In genomic region chr4:63037555-63037954, GRCm38 (mm10) we compare ENCODE assay signal across 24 mouse cellular contexts.
A peak's percentile ranks its signal among the peaks of the same experiment; 100 is the strongest.
DNase-seq lines count a peak whose midpoint lies in the region; ATAC-seq and TF ChIP-seq lines count a peak whose summit lies in the region.
"Had no signal": no experiment of that assay in that cellular context is flagged by ENCODE, and none has a peak within 500 bp of the region (broad histone marks: within the 10 kb centered on the region; RNA-seq: fewer than 3 reads in every experiment).

No protein-coding gene starts in this region.

- peak overlapping the region; percentile 48; the same call in 1 of the 2 replicates for H3K27ac ChIP-seq in kidney, postnatal 0 days
- peak overlapping the region; percentile 72 for H3K27ac ChIP-seq in stomach, postnatal 0 days (replicated peaks)
- H3K27ac ChIP-seq: embryonic facial prominence, embryonic 12.5 days; forebrain, embryonic 13.5 days; heart, embryonic 15.5 days; midbrain, embryonic 13.5 days had no signal

- no peak for ATAC-seq in kidney, postnatal 0 days (replicated peaks; ENCODE audit: low FRiP score, low read depth)
- ATAC-seq in stomach, postnatal 0 days (ENCODE audit: low FRiP score, low TSS enrichment) = peak; percentile 61
- ATAC-seq: forebrain, embryonic 13.5 days; hindbrain, embryonic 16.5 days; liver, postnatal 0 days; midbrain, embryonic 13.5 days had no signal

- WGBS in kidney, postnatal 0 days = 66% methylated on average over 4 of the region's 4 CpGs
- 39% methylated on average over 4 of the region's 4 CpGs for WGBS in stomach, postnatal 0 days

- 0 out of 2 replicates have a peak, but pooled peaks cover 3% of the 10 kb centered on the region for H3K36me3 ChIP-seq in kidney, postnatal 0 days (ENCODE audit: insufficient read depth, low read length)
- no peaks in the 10 kb centered on the region for H3K36me3 ChIP-seq in stomach, postnatal 0 days (ENCODE audit: control insufficient read depth, insufficient read depth, low read length)
- H3K36me3 ChIP-seq: heart, embryonic 15.5 days; midbrain, embryonic 13.5 days; stomach, embryonic 15.5 days had no signal

- no peak for TF ChIP-seq CTCF in kidney, postnatal 0 days (IDR thresholded peaks at IDR 0.05; ENCODE audit: low read depth)
- TF ChIP-seq CTCF in stomach, postnatal 0 days (IDR thresholded peaks at IDR 0.05; ENCODE audit: low read depth) = no peak

- no peaks in the 10 kb centered on the region for H3K9me3 ChIP-seq in kidney, postnatal 0 days (replicated peaks; ENCODE audit: low read length)
- no peaks in the 10 kb centered on the region for H3K9me3 ChIP-seq in stomach, postnatal 0 days (ENCODE audit: control insufficient read depth, low read length)
- H3K9me3 ChIP-seq: embryonic facial prominence, embryonic 12.5 days; forebrain, embryonic 13.5 days; heart, embryonic 15.5 days; midbrain, embryonic 13.5 days; stomach, embryonic 15.5 days had no signal

- peak; percentile 1 for DNase-seq in gastrocnemius, postnatal 10 days
- no peak for DNase-seq in gastrocnemius, adult 18-20 months (ENCODE audit: low spot score)
- no peak for DNase-seq in kidney, postnatal 0 days (ENCODE audit: low spot score)
- DNase-seq in kidney, adult 11 months = no peak
- DNase-seq in testis, postnatal 10 days (ENCODE audit: low spot score) = peak; percentile 29
- no peak for DNase-seq in testis, postnatal 14 days (ENCODE audit: low spot score)
- DNase-seq in stomach, postnatal 0 days (ENCODE audit: low spot score) = peak; percentile 53
- DNase-seq in frontal cortex, postnatal 10 days (ENCODE audit: low spot score in 2 of 2) = no peak
- DNase-seq: adrenal gland, postnatal 25 days; cerebellum, adult 9-11 months; gastrocnemius, postnatal 14 days; heart, adult 18-20 months; kidney, adult 2 months; layer of hippocampus, adult 9-11 months; liver, postnatal 0 days; lung, postnatal 10 days had no signal

- H3K9ac ChIP-seq in kidney, postnatal 0 days (ENCODE audit: low read depth, low read length) = no peak overlapping the region
- no peak overlapping the region for H3K9ac ChIP-seq in stomach, postnatal 0 days (ENCODE audit: low read length)
- H3K9ac ChIP-seq: embryonic facial prominence, embryonic 12.5 days; forebrain, embryonic 13.5 days; heart, embryonic 15.5 days; liver, postnatal 0 days; midbrain, embryonic 13.5 days; stomach, embryonic 15.5 days had no signal

- TF ChIP-seq EP300 in stomach, postnatal 0 days (optimal IDR thresholded peaks at IDR 0.05) = no peak

- H3K4me2 ChIP-seq in kidney, postnatal 0 days (ENCODE audit: low read length) = no peak overlapping the region
- H3K4me2 ChIP-seq in stomach, postnatal 0 days (replicated peaks; ENCODE audit: low read depth) = no peak overlapping the region
- H3K4me2 ChIP-seq: embryonic facial prominence, embryonic 12.5 days; forebrain, embryonic 13.5 days; heart, embryonic 15.5 days; liver, embryonic 11.5 days; midbrain, embryonic 13.5 days; stomach, embryonic 15.5 days had no signal

- no peaks in the 10 kb centered on the region for H3K27me3 ChIP-seq in kidney, postnatal 0 days (ENCODE audit: insufficient read depth, low read length)
- H3K27me3 ChIP-seq in stomach, postnatal 0 days (ENCODE audit: control insufficient read depth, insufficient read depth, low read length) = no peaks in the 10 kb centered on the region
- H3K27me3 ChIP-seq: embryonic facial prominence, embryonic 12.5 days; forebrain, embryonic 13.5 days; heart, embryonic 15.5 days; midbrain, embryonic 13.5 days; stomach, embryonic 15.5 days had no signal

- no peak overlapping the region for H3K4me3 ChIP-seq in kidney, postnatal 0 days (replicated peaks; ENCODE audit: low read depth, low read length)
- no peak overlapping the region for H3K4me3 ChIP-seq in stomach, postnatal 0 days (ENCODE audit: low read depth, low read length)
- H3K4me3 ChIP-seq: embryonic facial prominence, embryonic 12.5 days; forebrain, embryonic 13.5 days; heart, embryonic 15.5 days; megakaryocyte, embryonic 14.5 days; midbrain, embryonic 13.5 days; stomach, embryonic 15.5 days had no signal

- H3K4me1 ChIP-seq in kidney, postnatal 0 days (replicated peaks; ENCODE audit: insufficient read depth, low read length) = peaks cover 10% of the 10 kb centered on the region
- no peaks in the 10 kb centered on the region for H3K4me1 ChIP-seq in stomach, postnatal 0 days (replicated peaks; ENCODE audit: control insufficient read depth, insufficient read depth)
- H3K4me1 ChIP-seq: megakaryocyte, embryonic 14.5 days had no signal

Comparison
In these comparisons a context has a peak if more than half of its experiments do, and no peak if none do; other contexts are left out.
1. DNase-seq: peak in gastrocnemius, postnatal 10 days (single experiment), testis, postnatal 10 days (single experiment) and stomach, postnatal 0 days (single experiment); none in gastrocnemius, adult 18-20 months (single experiment), kidney, postnatal 0 days (single experiment), kidney, adult 11 months (single experiment), testis, postnatal 14 days (single experiment) and frontal cortex, postnatal 10 days (0 of 2).